ENCODE assay signal across 8 mouse cellular contexts in the genomic region with DNA sequence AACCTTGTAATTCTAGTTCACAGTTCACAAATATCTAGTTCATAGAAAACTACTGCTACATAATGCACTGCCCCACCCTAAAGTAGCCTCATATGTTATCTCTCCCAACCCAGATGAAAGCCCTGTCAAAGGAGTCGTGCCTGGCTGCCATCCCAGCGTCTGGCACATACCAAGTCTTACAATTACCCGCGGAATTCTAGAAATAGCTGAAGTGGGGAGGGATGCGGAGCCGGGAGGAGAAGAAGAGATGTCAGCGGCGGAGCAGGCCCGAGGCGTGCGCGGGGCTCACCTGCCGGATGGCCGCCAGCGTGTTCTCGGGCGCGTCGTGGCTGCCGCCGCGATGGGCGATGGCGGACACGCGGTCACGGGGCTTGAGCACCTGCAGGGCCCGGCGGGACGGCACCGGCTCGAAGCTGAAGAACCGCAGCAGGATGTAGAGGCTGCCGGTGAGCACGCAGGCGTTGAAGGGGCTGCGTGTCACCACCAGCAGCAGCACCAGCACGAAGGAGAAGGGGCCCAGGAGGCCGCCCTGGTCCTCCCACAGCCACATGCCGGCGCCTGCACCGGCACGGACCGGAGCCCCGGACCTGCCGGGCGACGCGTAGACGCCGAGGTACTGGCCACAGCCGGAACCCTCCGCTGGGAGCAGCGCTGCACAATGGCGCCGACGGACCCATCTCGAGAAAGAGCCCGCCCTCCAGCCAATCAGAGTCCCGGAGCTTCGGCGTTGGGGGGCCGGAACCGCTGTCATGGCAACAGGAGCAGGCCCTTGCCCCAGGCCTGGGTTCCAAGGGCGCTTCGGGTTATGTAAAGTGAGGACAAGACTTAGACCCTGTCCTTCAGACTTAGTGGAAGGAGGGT. TPM values are rescaled to one million over a fixed set of nuclear protein-coding genes. Genes with fewer than 3 reads are reported as not detected.
A peak's percentile ranks its signal among the peaks of the same experiment; 100 is the strongest.
DNase-seq lines count a peak whose midpoint lies in the region; ATAC-seq lines count a peak whose summit lies in the region.

A gene (minus strand): TSS at position 678 of the 861 bp plus-strand sequence.

- no peaks in the 10 kb centered on the region for H3K27me3 ChIP-seq in hindbrain, embryonic 13.5 days

- peak; percentile 89 for DNase-seq in NIH3T3 (ENCODE audit: low read depth)
- DNase-seq in cerebellum, postnatal 10 days = peak; percentile 94 to 96
- peak; percentile 89 to 92 for DNase-seq in frontal cortex, postnatal 14 days (ENCODE audit: low spot score in 2 of 2)
- DNase-seq in layer of hippocampus, postnatal 25 days (ENCODE audit: extremely low spot score in 1 of 2, low spot score in 1 of 2) = peak; percentile 85 to 87
- peak; percentile 94 for DNase-seq in lung, postnatal 25 days (ENCODE audit: low spot score)
- peak; percentile 93 for DNase-seq in retina, embryonic 14.5 days (ENCODE audit: low spot score)
- DNase-seq in thymus, postnatal 4 days = peak; percentile 93

- peak within 1 kb of the TSS; percentile 95 for H3K27ac ChIP-seq in hindbrain, embryonic 13.5 days

- WGBS in hindbrain, embryonic 13.5 days = under 1% methylated on average over 66 of the region's 66 CpGs

- H3K9ac ChIP-seq in hindbrain, embryonic 13.5 days = peak within 1 kb of the TSS; percentile 98

- peaks cover 16% of the 10 kb centered on the region for H3K36me3 ChIP-seq in hindbrain, embryonic 13.5 days

- peak within 1 kb of the TSS; percentile 66 for H3K4me2 ChIP-seq in hindbrain, embryonic 13.5 days

- peak; percentile 94 for ATAC-seq in hindbrain, embryonic 13.5 days (ENCODE audit: low FRiP score)

- no peaks in the 10 kb centered on the region for H3K9me3 ChIP-seq in hindbrain, embryonic 13.5 days

- H3K4me1 ChIP-seq in hindbrain, embryonic 13.5 days (replicated peaks) = peaks cover 31% of the 10 kb centered on the region

- H3K4me3 ChIP-seq in hindbrain, embryonic 13.5 days = peak within 1 kb of the TSS; percentile 87

RNA-seq across cellular contexts. Expression of the gene that starts here (rescaled TPM):
- 168 TPM in 2 replicates for polyA plus RNA-seq in hindbrain, embryonic 13.5 days (2015; fragmentation: Nextera tagmentation; extraction: Ambion mirVana)
- total RNA-seq in layer of hippocampus, postnatal 25 days (2021) = 100 to 1,000 TPM; 222 to 253 TPM

Comparison
In these comparisons a context has a peak if more than half of its experiments do, and no peak if none do; other contexts are left out.
1. Peak in every context shown above with its lines: DNase-seq, ATAC-seq, H3K4me3 ChIP-seq and H3K27ac ChIP-seq.